Mouse (Mus musculus): ENCODE measurements around the gene Elobl. TPM values are rescaled to one million over a fixed set of nuclear protein-coding genes. Genes with fewer than 3 reads are reported as not detected.

Gene Elobl
- polyA plus RNA-seq, 1 experiment from 2014 or later: not detected

DNA sequence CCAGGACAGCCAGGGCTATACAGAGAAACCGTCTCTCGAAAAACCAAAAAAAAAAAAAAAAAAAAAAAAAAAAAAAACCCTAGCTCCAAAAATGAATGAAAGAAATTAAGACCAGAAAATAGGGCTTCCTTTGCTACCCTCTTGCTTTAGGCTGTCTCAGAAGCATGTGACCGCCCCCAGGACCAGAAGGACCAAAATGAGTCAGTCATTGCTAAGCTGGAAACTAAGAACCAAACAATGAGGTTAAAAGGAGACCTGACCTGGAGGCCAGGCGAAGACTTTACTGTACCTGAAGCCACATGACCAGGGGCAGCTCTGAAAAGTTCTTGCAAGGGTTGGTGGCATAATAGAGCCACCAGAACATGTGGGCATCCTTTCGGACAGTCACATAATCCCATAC, 14.6 kb downstream of the Elobl start:
- Histone ChIP-seq H3K4me3 (ENCODE audit: low read depth, low read length) (no peak overlapping the region), H3K9ac (no peak overlapping the region), H3K27me3 (ENCODE audit: insufficient read depth, low read length) (no peaks in the 10 kb centered on the region), H3K27ac (ENCODE audit: low read depth) (no peak overlapping the region), H3K36me3 (ENCODE audit: insufficient read depth) (peaks cover 19% of the 10 kb centered on the region), H3K4me2 (no peak overlapping the region), H3K4me1 (ENCODE audit: insufficient read depth) (0 out of 2 replicates have a peak, but pooled peaks cover 7% of the 10 kb centered on the region), H3K9me3 (ENCODE audit: low read depth, low read length) (no peaks in the 10 kb centered on the region)
- ATAC-seq (ENCODE audit: insufficient read depth) (no peak), DNase-seq (no peak)
- WGBS: 90% methylated on average over 5 of the region's 5 CpGs
- TF ChIP-seq CTCF (IDR thresholded peaks at IDR 0.05; ENCODE audit: low read depth): no peak

- H3K27me3 ChIP-seq (ENCODE audit: insufficient read depth, low read length): no peaks in the 10 kb centered on the region
- 89% methylated on average over 2 of the region's 2 CpGs for WGBS
- H3K4me2 ChIP-seq: no peak overlapping the region
- no peak overlapping the region for H3K9ac ChIP-seq
- TF ChIP-seq CTCF (IDR thresholded peaks at IDR 0.05; ENCODE audit: low read depth): no peak
- ATAC-seq (ENCODE audit: insufficient read depth) (no peak), DNase-seq (no peak)
- peaks cover 25% of the 10 kb centered on the region for H3K36me3 ChIP-seq (ENCODE audit: insufficient read depth)
- H3K27ac ChIP-seq (ENCODE audit: low read depth): no peak overlapping the region
- no peaks in the 10 kb centered on the region for H3K9me3 ChIP-seq (ENCODE audit: low read depth, low read length)
- no peak overlapping the region for H3K4me3 ChIP-seq (ENCODE audit: low read depth, low read length)
- 0 out of 2 replicates have a peak, but pooled peaks cover 7% of the 10 kb centered on the region for H3K4me1 ChIP-seq (ENCODE audit: insufficient read depth)
Measured at GRCm38 (mm10) chr11:88951576-88951975, 15.2 kb downstream of the Elobl start.

DNA sequence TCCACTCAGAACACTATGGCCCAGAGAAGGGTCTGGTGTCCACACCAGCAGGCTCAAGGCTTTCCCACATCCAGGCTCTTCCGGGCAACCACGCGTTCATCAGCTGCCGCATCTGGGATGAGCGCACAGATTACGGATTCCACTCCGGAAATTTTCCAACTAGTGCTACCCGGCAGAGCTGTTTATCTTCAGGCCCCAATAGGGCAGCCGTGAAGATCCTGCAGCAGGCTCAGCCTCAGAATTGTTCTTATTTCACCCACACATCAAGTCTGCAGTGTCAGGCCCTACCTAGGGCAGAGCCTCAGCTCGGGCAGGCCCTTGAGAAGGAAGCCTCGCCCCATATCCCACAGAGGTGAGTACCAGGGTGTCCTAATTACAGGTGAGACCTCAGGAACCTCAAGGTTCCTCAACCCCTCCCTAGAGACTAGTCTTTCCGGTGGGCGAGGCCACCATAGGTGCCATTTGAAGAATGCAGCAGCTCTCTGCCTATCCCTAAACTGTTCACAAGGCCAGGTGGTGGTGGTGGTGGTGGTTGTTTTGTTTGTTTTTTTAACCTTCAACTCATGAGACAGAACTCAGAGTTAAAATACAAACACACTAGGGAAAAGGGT, 16.0 kb downstream of the Elobl start:
- DNase-seq (no peak), ATAC-seq (ENCODE audit: insufficient read depth) (no peak)
- Histone ChIP-seq H3K4me1 (ENCODE audit: insufficient read depth) (0 out of 2 replicates have a peak, but pooled peaks cover 7% of the 10 kb centered on the region), H3K27me3 (ENCODE audit: insufficient read depth, low read length) (no peaks in the 10 kb centered on the region), H3K36me3 (ENCODE audit: insufficient read depth) (peaks cover 27% of the 10 kb centered on the region), H3K9ac (no peak overlapping the region), H3K27ac (ENCODE audit: low read depth) (no peak overlapping the region), H3K4me2 (no peak overlapping the region), H3K9me3 (ENCODE audit: low read depth, low read length) (no peaks in the 10 kb centered on the region), H3K4me3 (ENCODE audit: low read depth, low read length) (no peak overlapping the region)
- 71% methylated on average over 13 of the region's 13 CpGs for WGBS
- TF ChIP-seq CTCF (IDR thresholded peaks at IDR 0.05; ENCODE audit: low read depth): no peak

DNA sequence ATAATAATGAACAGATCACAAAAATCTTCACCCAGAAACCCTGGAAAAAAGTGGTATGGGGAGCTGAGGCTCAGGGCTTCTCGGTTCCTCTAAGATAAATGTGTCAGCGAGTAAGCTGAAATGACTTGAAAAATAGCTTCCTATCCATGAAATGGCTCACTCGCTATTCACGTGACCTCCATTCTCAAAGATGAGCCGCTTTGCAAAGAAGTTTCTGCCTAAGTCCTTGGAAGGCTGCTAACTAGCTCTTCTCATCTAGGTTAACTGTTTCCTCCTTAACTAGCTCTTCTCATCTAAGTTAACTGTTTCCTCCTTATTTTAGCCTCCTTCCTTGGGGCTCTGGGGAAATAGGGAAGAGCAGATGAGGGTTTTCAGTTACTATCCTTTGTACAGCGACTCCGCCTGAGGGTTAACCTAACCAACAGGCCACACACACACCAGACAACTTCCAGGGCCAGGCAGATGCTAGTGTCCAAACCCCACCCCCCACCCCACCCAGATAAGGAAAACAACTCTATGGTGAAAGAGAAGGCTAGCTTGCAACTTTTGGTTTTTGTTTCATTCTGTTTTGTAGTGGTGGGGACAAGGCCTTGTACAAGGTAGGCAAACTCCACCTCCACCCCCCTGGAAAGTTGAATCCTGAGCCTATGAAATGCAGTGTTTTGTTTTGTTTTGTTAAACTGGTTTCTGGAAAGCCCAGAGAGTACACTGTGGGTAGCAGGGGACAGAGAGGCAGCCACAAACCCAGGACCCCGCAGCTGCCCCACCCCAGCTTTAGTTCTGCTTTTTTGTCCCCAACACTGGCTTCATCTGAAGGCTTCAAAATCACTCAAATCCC, 16.7 kb downstream of the Elobl start:
- DNase-seq: no peak
- 73% methylated on average over 8 of the region's 8 CpGs for WGBS
- no peak overlapping the region for H3K4me3 ChIP-seq (ENCODE audit: low read depth, low read length)
- H3K9ac ChIP-seq: no peak overlapping the region
- no peaks in the 10 kb centered on the region for H3K27me3 ChIP-seq (ENCODE audit: insufficient read depth, low read length)
- H3K4me1 ChIP-seq (ENCODE audit: insufficient read depth): 0 out of 2 replicates have a peak, but pooled peaks cover 7% of the 10 kb centered on the region
- H3K27ac ChIP-seq (ENCODE audit: low read depth): no peak overlapping the region
- no peak for ATAC-seq (ENCODE audit: insufficient read depth)
- H3K36me3 ChIP-seq (ENCODE audit: insufficient read depth): peaks cover 34% of the 10 kb centered on the region
- no peak for TF ChIP-seq CTCF (IDR thresholded peaks at IDR 0.05; ENCODE audit: low read depth)
- H3K9me3 ChIP-seq (ENCODE audit: low read depth, low read length): no peaks in the 10 kb centered on the region
- H3K4me2 ChIP-seq: no peak overlapping the region

DNA sequence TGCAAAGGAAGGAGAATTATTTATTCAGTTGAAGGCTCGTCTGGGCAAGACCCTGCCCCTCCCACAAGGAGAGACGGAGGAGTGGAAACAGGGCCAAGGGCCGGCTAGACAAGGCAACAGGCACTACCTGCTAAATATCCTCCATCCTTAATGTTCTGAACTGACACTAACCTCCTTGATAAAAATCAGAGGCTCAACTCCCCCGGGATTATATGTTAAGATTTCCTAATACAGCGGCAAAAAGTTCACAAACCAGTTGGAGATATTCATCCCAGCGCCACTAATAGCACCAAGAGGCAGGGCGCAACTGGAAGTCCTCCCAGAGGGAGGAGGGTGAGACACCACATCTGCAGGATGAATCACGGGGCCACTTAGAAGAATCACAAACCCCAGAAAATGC, 17.8 kb downstream of the Elobl start:
- no peak for TF ChIP-seq CTCF (IDR thresholded peaks at IDR 0.05; ENCODE audit: low read depth)
- H3K27me3 ChIP-seq (ENCODE audit: insufficient read depth, low read length): no peaks in the 10 kb centered on the region
- peaks cover 42% of the 10 kb centered on the region for H3K36me3 ChIP-seq (ENCODE audit: insufficient read depth)
- H3K4me3 ChIP-seq (ENCODE audit: low read depth, low read length): no peak overlapping the region
- no peak overlapping the region for H3K4me2 ChIP-seq
- DNase-seq (no peak), ATAC-seq (ENCODE audit: insufficient read depth) (no peak)
- H3K9me3 ChIP-seq (ENCODE audit: low read depth, low read length): no peaks in the 10 kb centered on the region
- H3K4me1 ChIP-seq (ENCODE audit: insufficient read depth): no peaks in the 10 kb centered on the region
- no peak overlapping the region for H3K27ac ChIP-seq (ENCODE audit: low read depth)
- H3K9ac ChIP-seq: no peak overlapping the region
- 66% methylated on average over 8 of the region's 8 CpGs for WGBS

DNA sequence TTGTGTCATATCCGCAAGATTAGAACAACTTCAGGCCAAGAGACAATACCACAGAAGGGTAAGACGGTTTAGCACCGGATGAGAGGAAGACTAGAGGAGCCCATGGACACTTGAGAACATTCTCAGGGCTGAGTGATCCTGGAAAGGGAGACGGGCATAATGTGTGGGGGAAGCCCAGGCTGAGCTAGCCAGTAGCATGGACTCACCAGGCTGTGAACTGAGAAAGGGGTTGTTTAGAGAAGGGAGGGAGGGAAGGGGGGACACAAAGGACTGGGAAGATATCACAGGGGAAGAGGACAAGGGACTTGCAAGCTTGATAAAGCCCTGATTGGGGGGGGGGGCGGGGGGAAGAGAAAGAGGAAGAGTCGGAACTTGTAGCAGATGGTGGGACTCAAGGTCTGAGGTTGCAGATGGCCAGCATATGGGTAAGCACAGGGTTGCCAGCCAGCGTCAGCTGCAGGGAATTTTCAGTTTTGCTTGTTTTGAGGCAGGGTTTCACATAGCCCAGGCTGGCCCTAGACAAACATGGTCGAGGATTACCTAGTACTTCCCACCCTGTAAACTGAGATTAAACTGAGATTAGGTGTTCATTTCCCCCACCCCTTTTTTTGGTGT, 20.7 kb downstream of the Elobl start:
- Histone ChIP-seq H3K27ac (ENCODE audit: low read depth) (no peak overlapping the region), H3K4me3 (ENCODE audit: low read depth, low read length) (no peak overlapping the region), H3K9me3 (ENCODE audit: low read depth, low read length) (no peaks in the 10 kb centered on the region), H3K4me1 (ENCODE audit: insufficient read depth) (no peaks in the 10 kb centered on the region), H3K27me3 (ENCODE audit: insufficient read depth, low read length) (no peaks in the 10 kb centered on the region), H3K4me2 (no peak overlapping the region), H3K36me3 (ENCODE audit: insufficient read depth) (peaks cover 50% of the 10 kb centered on the region), H3K9ac (no peak overlapping the region)
- DNase-seq (no peak), ATAC-seq (ENCODE audit: insufficient read depth) (no peak)
- no peak for TF ChIP-seq CTCF (IDR thresholded peaks at IDR 0.05; ENCODE audit: low read depth)
- 78% methylated on average over 7 of the region's 8 CpGs for WGBS

- no peak for TF ChIP-seq CTCF (IDR thresholded peaks at IDR 0.05; ENCODE audit: low read depth)
- no peak for ATAC-seq (ENCODE audit: insufficient read depth)
Measured at GRCm38 (mm10) chr11:88941489-88941888, 25.2 kb downstream of the Elobl start.

More at GRCm38 (mm10) chr11:88941489-88941888, 25.2 kb downstream of the Elobl start:
- H3K9me3 ChIP-seq (ENCODE audit: low read depth, low read length): no peaks in the 10 kb centered on the region
- H3K4me3 ChIP-seq (ENCODE audit: low read depth, low read length): no peak overlapping the region
- H3K36me3 ChIP-seq (ENCODE audit: insufficient read depth): peaks cover 46% of the 10 kb centered on the region
- H3K4me1 ChIP-seq (ENCODE audit: insufficient read depth): no peaks in the 10 kb centered on the region
- no peaks in the 10 kb centered on the region for H3K27me3 ChIP-seq (ENCODE audit: insufficient read depth, low read length)
- no peak overlapping the region for H3K27ac ChIP-seq (ENCODE audit: low read depth)
- no peak overlapping the region for H3K9ac ChIP-seq
- DNase-seq: no peak
- WGBS: 74% methylated on average over 12 of the region's 12 CpGs
- H3K4me2 ChIP-seq: no peak overlapping the region

Measured in lung, embryonic 14.5 days (tissue).